Mouse (Mus musculus) forebrain, embryonic 16.5 days (tissue): ENCODE measurements at regions not wholly inside any gene's neighbourhood (a gene's known extent, or its start where the extent isn't known, plus 50 kb on each side); places are given as distances from the start of the nearest gene placed in this dataset.

Experiments
- ATAC-seq: fragments of 200-750 bp; cut with Nextera tagmentation; 2 replicates; pipeline ENCODE4 v1.8.0; 2017; ENCODE audit warnings: mild to moderate bottlenecking, moderate library complexity
- H3K27ac ChIP-seq: fragments of 300-500 bp; sonication (generic); 2 replicates; pipeline ENCODE4 v1.5.1; 2014; ENCODE audit warnings: low read length, control low read depth
- H3K27me3 ChIP-seq: fragments of 300-500 bp; sonication (generic); replicated peaks from 2 replicates; pipeline ENCODE4 v1.6.1; 2014; ENCODE audit warnings: low read length; ENCODE audit not compliant: control insufficient read depth, insufficient read depth
- H3K36me3 ChIP-seq: fragments of 300-500 bp; sonication (generic); 2 replicates; pipeline ENCODE4 v1.6.1; 2014; ENCODE audit not compliant: control insufficient read depth, insufficient read depth
- H3K4me1 ChIP-seq: fragments of 300-500 bp; sonication (generic); replicated peaks from 2 replicates; pipeline ENCODE4 v1.6.1; 2014; ENCODE audit warnings: low read length; ENCODE audit not compliant: control insufficient read depth, insufficient read depth
- H3K4me2 ChIP-seq: fragments of 300-500 bp; sonication (generic); 2 replicates; pipeline ENCODE4 v1.6.1; 2014; ENCODE audit warnings: mild to moderate bottlenecking, low read length, control low read depth
- H3K4me3 ChIP-seq: fragments of 300-500 bp; sonication (generic); replicated peaks from 2 replicates; pipeline ENCODE4 v1.5.1; 2014; ENCODE audit warnings: mild to moderate bottlenecking, low read length, control low read depth
- H3K9ac ChIP-seq: fragments of 300-500 bp; sonication (generic); replicated peaks from 2 replicates; pipeline ENCODE4 v1.6.1; 2014; ENCODE audit warnings: low read depth, low read length, control low read depth
- H3K9me3 ChIP-seq: fragments of 300-500 bp; sonication (generic); 2 replicates; pipeline ENCODE4 v1.6.1; 2016; ENCODE audit warnings: low read length; ENCODE audit not compliant: control insufficient read depth
- WGBS: fragments of 180-500 bp; shearing (Covaris S2); extraction: QIAGEN DNeasy Blood & Tissue Kit; methylation state at CpG from one replicate; pipeline ENCODE4 v1.1.7; 2014; 5-methylcytosine and 5-hydroxymethylcytosine counted together

- no peaks in the 10 kb centered on the region for H3K4me1 ChIP-seq
- ATAC-seq = no peak
- no peak overlapping the region for H3K9ac ChIP-seq
- no peak overlapping the region for H3K4me3 ChIP-seq
- no peak overlapping the region for H3K4me2 ChIP-seq
- H3K27ac ChIP-seq = no peak overlapping the region
- 93% methylated on average over 3 of the region's 3 CpGs for WGBS
- H3K36me3 ChIP-seq = no peaks in the 10 kb centered on the region
- no peaks in the 10 kb centered on the region for H3K9me3 ChIP-seq
- no peaks in the 10 kb centered on the region for H3K27me3 ChIP-seq
Measured at GRCm38 (mm10) chr10:111806333-111806732, 166.1 kb upstream of the Krr1 start.

- H3K4me2 ChIP-seq = no peak overlapping the region
- no peaks in the 10 kb centered on the region for H3K9me3 ChIP-seq
- no peak overlapping the region for H3K4me3 ChIP-seq
- H3K27ac ChIP-seq = no peak overlapping the region
- H3K36me3 ChIP-seq = no peaks in the 10 kb centered on the region
- no peak overlapping the region for H3K9ac ChIP-seq
- no peak for ATAC-seq
- no peaks in the 10 kb centered on the region for H3K4me1 ChIP-seq
- 74% methylated on average over 5 of the region's 5 CpGs for WGBS
- H3K27me3 ChIP-seq = no peaks in the 10 kb centered on the region
Measured at GRCm38 (mm10) chr10:111806916-111807315, 165.5 kb upstream of the Krr1 start.

GRCm38 (mm10) chr10:111813736-111814135, 158.7 kb upstream of the Krr1 start:
- Histone ChIP-seq H3K27me3 (no peaks in the 10 kb centered on the region), H3K9ac (no peak overlapping the region), H3K4me1 (no peaks in the 10 kb centered on the region), H3K27ac (no peak overlapping the region), H3K4me2 (no peak overlapping the region), H3K4me3 (no peak overlapping the region), H3K9me3 (no peaks in the 10 kb centered on the region), H3K36me3 (no peaks in the 10 kb centered on the region)
- WGBS = 88% methylated on average over 4 of the region's 4 CpGs
- no peak for ATAC-seq

- Histone ChIP-seq H3K4me1 (no peaks in the 10 kb centered on the region), H3K4me2 (no peak overlapping the region), H3K4me3 (no peak overlapping the region), H3K36me3 (no peaks in the 10 kb centered on the region), H3K9ac (no peak overlapping the region), H3K27me3 (no peaks in the 10 kb centered on the region), H3K9me3 (no peaks in the 10 kb centered on the region), H3K27ac (no peak overlapping the region)
- 84% methylated on average over 5 of the region's 5 CpGs for WGBS
- no peak for ATAC-seq
Measured at GRCm38 (mm10) chr10:111814648-111815047, 157.8 kb upstream of the Krr1 start.

GRCm38 (mm10) chr10:111815160-111815559, 157.3 kb upstream of the Krr1 start:
- no peak overlapping the region for H3K9ac ChIP-seq
- WGBS = 94% methylated on average over 2 of the region's 2 CpGs
- H3K27me3 ChIP-seq = no peaks in the 10 kb centered on the region
- H3K4me1 ChIP-seq = no peaks in the 10 kb centered on the region
- no peaks in the 10 kb centered on the region for H3K9me3 ChIP-seq
- ATAC-seq = no peak
- no peaks in the 10 kb centered on the region for H3K36me3 ChIP-seq
- H3K4me2 ChIP-seq = no peak overlapping the region
- no peak overlapping the region for H3K4me3 ChIP-seq
- no peak overlapping the region for H3K27ac ChIP-seq

- peak; percentile 89 for ATAC-seq
- WGBS = 21% methylated on average over 7 of the region's 7 CpGs
Measured at GRCm38 (mm10) chr10:111815821-111816599, 156.5 kb upstream of the Krr1 start.

GRCm38 (mm10) chr10:111819755-111820451, 152.6 kb upstream of the Krr1 start:
- no peak overlapping the region for H3K9ac ChIP-seq
- H3K27me3 ChIP-seq = no peaks in the 10 kb centered on the region
- H3K9me3 ChIP-seq = 0 out of 2 replicates have a peak, but pooled peaks cover 3% of the 10 kb centered on the region
- no peak for ATAC-seq
- H3K4me1 ChIP-seq = no peaks in the 10 kb centered on the region
- H3K4me2 ChIP-seq = no peak overlapping the region
- 93% methylated on average over 8 of the region's 8 CpGs for WGBS
- no peak overlapping the region for H3K27ac ChIP-seq
- H3K4me3 ChIP-seq = no peak overlapping the region
- no peaks in the 10 kb centered on the region for H3K36me3 ChIP-seq

More at GRCm38 (mm10) chr10:111815821-111816599, 156.5 kb upstream of the Krr1 start:
- no peak overlapping the region for H3K9ac ChIP-seq
- no peaks in the 10 kb centered on the region for H3K4me1 ChIP-seq
- no peaks in the 10 kb centered on the region for H3K36me3 ChIP-seq
- no peak overlapping the region for H3K4me3 ChIP-seq
- H3K27me3 ChIP-seq = no peaks in the 10 kb centered on the region
- no peak overlapping the region for H3K27ac ChIP-seq
- 0 out of 2 replicates have a peak, but pooled peaks cover 3% of the 10 kb centered on the region for H3K9me3 ChIP-seq
- H3K4me2 ChIP-seq = no peak overlapping the region

GRCm38 (mm10) chr10:111824820-111825219, 147.6 kb upstream of the Krr1 start:
- Histone ChIP-seq H3K4me2 (no peak overlapping the region), H3K9ac (no peak overlapping the region), H3K4me1 (no peaks in the 10 kb centered on the region), H3K36me3 (no peaks in the 10 kb centered on the region), H3K27me3 (no peaks in the 10 kb centered on the region), H3K9me3 (0 out of 2 replicates have a peak, but pooled peaks cover 3% of the 10 kb centered on the region), H3K4me3 (no peak overlapping the region), H3K27ac (no peak overlapping the region)
- 94% methylated on average over 4 of the region's 4 CpGs for WGBS
- no peak for ATAC-seq

- no peaks in the 10 kb centered on the region for H3K9me3 ChIP-seq
- ATAC-seq = no peak
- WGBS = 89% methylated on average over 4 of the region's 4 CpGs
- H3K27ac ChIP-seq = no peak overlapping the region
- H3K9ac ChIP-seq = no peak overlapping the region
- no peaks in the 10 kb centered on the region for H3K36me3 ChIP-seq
- no peaks in the 10 kb centered on the region for H3K27me3 ChIP-seq
- no peak overlapping the region for H3K4me3 ChIP-seq
- H3K4me1 ChIP-seq = no peaks in the 10 kb centered on the region
- H3K4me2 ChIP-seq = no peak overlapping the region
Measured at GRCm38 (mm10) chr10:111826033-111826754, 146.3 kb upstream of the Krr1 start.
